Mouse (Mus musculus) thymus, postnatal 36 days (tissue): ENCODE results near the gene Kmt2e.
A peak's percentile ranks its signal among the peaks of the same experiment; 100 is the strongest.
"Not testable (repeated sequence)": the region's sequence is repeated elsewhere in the genome, so short reads cannot be mapped to it uniquely, and the experiment has no call there.

Experiments
- DNase-seq, 2 experiments: peaks; one replicate each; pipeline ENCODE4 v3.0.0; 2022; ENCODE audit warnings: mixed read lengths in 2 of 2

Gene Kmt2e

GRCm38 (mm10) chr5:23434598-23435481, 599 bp downstream of the Kmt2e start:
- peak; percentile 81 to 84 for DNase-seq

GRCm38 (mm10) chr5:23435482-23436125, 1.4 kb downstream of the Kmt2e start:
- peak in 1 of 2 experiments; percentile 17 for DNase-seq

- no peak for DNase-seq
Observed at GRCm38 (mm10) chr5:23436735-23437134, 2.5 kb downstream of the Kmt2e start.

- no peak for DNase-seq
Observed at GRCm38 (mm10) chr5:23439857-23440256, 5.6 kb downstream of the Kmt2e start.

GRCm38 (mm10) chr5:23440572-23440971, 6.3 kb downstream of the Kmt2e start:
- no peak for DNase-seq

GRCm38 (mm10) chr5:23441916-23442315, 7.7 kb downstream of the Kmt2e start:
- DNase-seq = no peak

GRCm38 (mm10) chr5:23444411-23444810, 10.2 kb downstream of the Kmt2e start:
- DNase-seq = no peak

- not testable (repeated sequence) for DNase-seq
Observed at GRCm38 (mm10) chr5:23453561-23453960, 19.3 kb downstream of the Kmt2e start.

GRCm38 (mm10) chr5:23461688-23462087, 27.4 kb downstream of the Kmt2e start:
- no peak for DNase-seq

GRCm38 (mm10) chr5:23464247-23464646, 30.0 kb downstream of the Kmt2e start:
- DNase-seq = no peak

- no peak for DNase-seq
Observed at GRCm38 (mm10) chr5:23464743-23465142, 30.5 kb downstream of the Kmt2e start.

- no peak for DNase-seq
Observed at GRCm38 (mm10) chr5:23466546-23466945, 32.3 kb downstream of the Kmt2e start.

- DNase-seq = peak; percentile 12 to 24
Observed at GRCm38 (mm10) chr5:23473098-23473873, 39.0 kb downstream of the Kmt2e start.

GRCm38 (mm10) chr5:23483811-23484210, 49.6 kb downstream of the Kmt2e start:
- DNase-seq = no peak

- no peak for DNase-seq
Observed at GRCm38 (mm10) chr5:23489231-23489630, 55.0 kb downstream of the Kmt2e start.

- no peak for DNase-seq
Observed at GRCm38 (mm10) chr5:23490797-23491196, 56.6 kb downstream of the Kmt2e start.

GRCm38 (mm10) chr5:23496396-23496795, 62.2 kb downstream of the Kmt2e start:
- DNase-seq = no peak

- DNase-seq = no peak
Observed at GRCm38 (mm10) chr5:23496933-23497332, 62.7 kb downstream of the Kmt2e start.

- no peak for DNase-seq
Observed at GRCm38 (mm10) chr5:23497920-23498319, 63.7 kb downstream of the Kmt2e start.

- DNase-seq = no peak
Observed at GRCm38 (mm10) chr5:23499257-23499656, 65.0 kb downstream of the Kmt2e start.

GRCm38 (mm10) chr5:23500715-23501114, 66.5 kb downstream of the Kmt2e start:
- no peak for DNase-seq

- DNase-seq = no peak
Observed at GRCm38 (mm10) chr5:23501582-23502316, 67.5 kb downstream of the Kmt2e start.
